Mouse (Mus musculus): ENCODE results near the gene Rab11fip3. TPM values are rescaled to one million over a fixed set of nuclear protein-coding genes. Genes with fewer than 3 reads are reported as not detected.

Rab11fip3 gene
- polyA plus RNA-seq, 1 experiment from 2014 or later, result 42.8 TPM

- Histone ChIP-seq H3K4me3 (no peak overlapping the region), H3K9ac (no peak overlapping the region), H3K4me1 (peaks cover 25% of the 10 kb centered on the region), H3K36me3 (peaks cover 4% of the 10 kb centered on the region; the same call in 1 of the 2 replicates), H3K27me3 (no peaks in the 10 kb centered on the region), H3K4me2 (replicated peaks) (no peak overlapping the region), H3K27ac (no peak overlapping the region), H3K9me3 (replicated peaks) (no peaks in the 10 kb centered on the region)
- no peak for ATAC-seq (ENCODE audit: low FRiP score)
- 89% methylated on average over 5 of the region's 5 CpGs for WGBS
Observed at GRCm38 (mm10) chr17:25979829-25980738, 89.3 kb downstream of the Rab11fip3 start.

GRCm38 (mm10) chr17:25970954-25971707 is 98.2 kb downstream of the Rab11fip3 start:
- H3K4me3 ChIP-seq, result no peak overlapping the region
- no peak for ATAC-seq (ENCODE audit: low FRiP score)

GRCm38 (mm10) chr17:25970448-25970847 is 98.9 kb downstream of the Rab11fip3 start:
- WGBS, result 95% methylated on average over 9 of the region's 9 CpGs
- no peak overlapping the region for H3K4me2 ChIP-seq (replicated peaks)
- no peak for ATAC-seq (ENCODE audit: low FRiP score)
- no peaks in the 10 kb centered on the region for H3K27me3 ChIP-seq
- 0 out of 2 replicates have a peak, but pooled peaks cover 9% of the 10 kb centered on the region for H3K36me3 ChIP-seq
- no peaks in the 10 kb centered on the region for H3K4me1 ChIP-seq
- no peak overlapping the region for H3K9ac ChIP-seq
- H3K4me3 ChIP-seq, result no peak overlapping the region
- no peaks in the 10 kb centered on the region for H3K9me3 ChIP-seq (replicated peaks)
- no peak overlapping the region for H3K27ac ChIP-seq

More at GRCm38 (mm10) chr17:25970954-25971707, 98.2 kb downstream of the Rab11fip3 start:
- no peaks in the 10 kb centered on the region for H3K4me1 ChIP-seq
- no peak overlapping the region for H3K4me2 ChIP-seq (replicated peaks)
- no peaks in the 10 kb centered on the region for H3K27me3 ChIP-seq
- H3K9ac ChIP-seq, result no peak overlapping the region
- 0 out of 2 replicates have a peak, but pooled peaks cover 9% of the 10 kb centered on the region for H3K36me3 ChIP-seq
- no peaks in the 10 kb centered on the region for H3K9me3 ChIP-seq (replicated peaks)
- WGBS, result 89% methylated on average over 4 of the region's 4 CpGs
- no peak overlapping the region for H3K27ac ChIP-seq

- 94% methylated on average over 1 of the region's 1 CpGs for WGBS
- no peaks in the 10 kb centered on the region for H3K27me3 ChIP-seq
- no peak overlapping the region for H3K4me2 ChIP-seq (replicated peaks)
- H3K27ac ChIP-seq, result no peak overlapping the region
- no peak for ATAC-seq (ENCODE audit: low FRiP score)
- H3K4me1 ChIP-seq, result no peaks in the 10 kb centered on the region
- no peak overlapping the region for H3K4me3 ChIP-seq
- H3K9me3 ChIP-seq (replicated peaks), result no peaks in the 10 kb centered on the region
- H3K9ac ChIP-seq, result no peak overlapping the region
- peaks cover 23% of the 10 kb centered on the region; the same call in 1 of the 2 replicates for H3K36me3 ChIP-seq
Observed at GRCm38 (mm10) chr17:25968176-25968575, 101.2 kb downstream of the Rab11fip3 start.

GRCm38 (mm10) chr17:25967652-25968051 is 101.7 kb downstream of the Rab11fip3 start:
- Histone ChIP-seq H3K4me3 (no peak overlapping the region), H3K9me3 (replicated peaks) (no peaks in the 10 kb centered on the region), H3K27me3 (no peaks in the 10 kb centered on the region), H3K4me2 (replicated peaks) (no peak overlapping the region), H3K9ac (no peak overlapping the region), H3K27ac (no peak overlapping the region), H3K4me1 (no peaks in the 10 kb centered on the region), H3K36me3 (peaks cover 25% of the 10 kb centered on the region)
- 85% methylated on average over 3 of the region's 3 CpGs for WGBS
- no peak for ATAC-seq (ENCODE audit: low FRiP score)

GRCm38 (mm10) chr17:25964271-25964670 is 105.1 kb downstream of the Rab11fip3 start:
- H3K9ac ChIP-seq, result no peak overlapping the region
- H3K27ac ChIP-seq, result no peak overlapping the region
- WGBS, result 87% methylated on average over 7 of the region's 7 CpGs
- ATAC-seq (ENCODE audit: low FRiP score), result no peak
- H3K4me1 ChIP-seq, result no peaks in the 10 kb centered on the region
- no peak overlapping the region for H3K4me3 ChIP-seq
- H3K36me3 ChIP-seq, result peaks cover 46% of the 10 kb centered on the region
- no peaks in the 10 kb centered on the region for H3K27me3 ChIP-seq
- H3K4me2 ChIP-seq (replicated peaks), result no peak overlapping the region
- no peaks in the 10 kb centered on the region for H3K9me3 ChIP-seq (replicated peaks)

GRCm38 (mm10) chr17:25962413-25962905 is 106.9 kb downstream of the Rab11fip3 start:
- 96% methylated on average over 7 of the region's 7 CpGs for WGBS
- Histone ChIP-seq H3K4me1 (no peaks in the 10 kb centered on the region), H3K9me3 (replicated peaks) (no peaks in the 10 kb centered on the region), H3K4me3 (no peak overlapping the region), H3K27me3 (no peaks in the 10 kb centered on the region), H3K27ac (no peak overlapping the region), H3K9ac (no peak overlapping the region), H3K36me3 (peaks cover 62% of the 10 kb centered on the region), H3K4me2 (replicated peaks) (no peak overlapping the region)
- ATAC-seq (ENCODE audit: low FRiP score), result no peak

- WGBS, result 97% methylated on average over 5 of the region's 5 CpGs
- H3K36me3 ChIP-seq, result peaks cover 62% of the 10 kb centered on the region
- H3K4me1 ChIP-seq, result no peaks in the 10 kb centered on the region
- no peak overlapping the region for H3K27ac ChIP-seq
- H3K27me3 ChIP-seq, result no peaks in the 10 kb centered on the region
- H3K9me3 ChIP-seq (replicated peaks), result no peaks in the 10 kb centered on the region
- no peak overlapping the region for H3K4me3 ChIP-seq
- no peak overlapping the region for H3K4me2 ChIP-seq (replicated peaks)
- no peak overlapping the region for H3K9ac ChIP-seq
- no peak for ATAC-seq (ENCODE audit: low FRiP score)
Observed at GRCm38 (mm10) chr17:25961566-25961965, 107.8 kb downstream of the Rab11fip3 start.

- ATAC-seq (ENCODE audit: low FRiP score), result no peak
- Histone ChIP-seq H3K4me3 (no peak overlapping the region), H3K36me3 (peaks cover 62% of the 10 kb centered on the region), H3K4me2 (replicated peaks) (no peak overlapping the region), H3K4me1 (0 out of 2 replicates have a peak, but pooled peaks cover 4% of the 10 kb centered on the region), H3K27me3 (no peaks in the 10 kb centered on the region; the same call in 1 of the 2 replicates), H3K9me3 (replicated peaks) (no peaks in the 10 kb centered on the region), H3K27ac (no peak overlapping the region), H3K9ac (no peak overlapping the region)
- 93% methylated on average over 23 of the region's 23 CpGs for WGBS
Observed at GRCm38 (mm10) chr17:25959630-25960467, 109.5 kb downstream of the Rab11fip3 start.

GRCm38 (mm10) chr17:25958771-25959494 is 110.4 kb downstream of the Rab11fip3 start:
- no peak for ATAC-seq (ENCODE audit: low FRiP score)
- Histone ChIP-seq H3K9me3 (replicated peaks) (no peaks in the 10 kb centered on the region), H3K27me3 (peaks cover 3% of the 10 kb centered on the region), H3K4me3 (no peak overlapping the region), H3K4me2 (replicated peaks) (no peak overlapping the region), H3K9ac (no peak overlapping the region), H3K36me3 (peaks cover 55% of the 10 kb centered on the region), H3K4me1 (0 out of 2 replicates have a peak, but pooled peaks cover 4% of the 10 kb centered on the region), H3K27ac (no peak overlapping the region)
- 93% methylated on average over 11 of the region's 11 CpGs for WGBS

GRCm38 (mm10) chr17:25957586-25958051 is 111.7 kb downstream of the Rab11fip3 start:
- WGBS, result 73% methylated on average over 14 of the region's 14 CpGs
- Histone ChIP-seq H3K4me2 (replicated peaks) (no peak overlapping the region), H3K9ac (no peak overlapping the region), H3K4me1 (0 out of 2 replicates have a peak, but pooled peaks cover 4% of the 10 kb centered on the region), H3K27ac (no peak overlapping the region), H3K9me3 (replicated peaks) (no peaks in the 10 kb centered on the region), H3K4me3 (no peak overlapping the region), H3K27me3 (peaks cover 14% of the 10 kb centered on the region), H3K36me3 (peaks cover 42% of the 10 kb centered on the region)
- ATAC-seq (ENCODE audit: low FRiP score), result no peak; the same call in 1 of the 2 replicates
